Mouse (Mus musculus) midbrain, embryonic 12.5 days (tissue): ENCODE results near the gene Gtf3a. TPM values are rescaled to one million over a fixed set of nuclear protein-coding genes. Genes with fewer than 3 reads are reported as not detected.

Experiments used
- ATAC-seq: fragments of 200-750 bp; cut with Nextera tagmentation; 2 replicates; pipeline ENCODE4 v1.8.0; 2017; ENCODE audit warnings: low read depth, moderate TSS enrichment, moderate library complexity; ENCODE audit not compliant: low FRiP score
- H3K27ac ChIP-seq: fragments of 300-500 bp; sonication (generic); replicated peaks from 2 replicates; pipeline ENCODE4 v1.5.1; 2016; ENCODE audit warnings: mild to moderate bottlenecking
- H3K27me3 ChIP-seq: fragments of 300-500 bp; sonication (generic); 2 replicates; pipeline ENCODE4 v1.6.1; 2016; ENCODE audit warnings: mild to moderate bottlenecking
- H3K36me3 ChIP-seq: fragments of 300-500 bp; sonication (generic); 2 replicates; pipeline ENCODE4 v1.6.1; 2016
- H3K4me1 ChIP-seq: fragments of 300-500 bp; sonication (generic); 2 replicates; pipeline ENCODE4 v1.6.1; 2016
- H3K4me2 ChIP-seq: fragments of 300-500 bp; sonication (generic); replicated peaks from 2 replicates; pipeline ENCODE4 v1.6.1; 2016; ENCODE audit warnings: mild to moderate bottlenecking, moderate library complexity
- H3K4me3 ChIP-seq: fragments of 300-500 bp; sonication (generic); 2 replicates; pipeline ENCODE4 v1.5.1; 2016; ENCODE audit warnings: mild to moderate bottlenecking
- H3K9ac ChIP-seq: fragments of 300-500 bp; sonication (generic); replicated peaks from 2 replicates; pipeline ENCODE4 v1.6.1; 2016; ENCODE audit warnings: mild to moderate bottlenecking, moderate library complexity
- H3K9me3 ChIP-seq: fragments of 300-500 bp; sonication (generic); 2 replicates; pipeline ENCODE4 v1.6.1; 2016; ENCODE audit warnings: mild to moderate bottlenecking
- WGBS: fragments of 180-500 bp; shearing (Covaris S2); methylation state at CpG from one replicate; pipeline ENCODE4 v1.1.7; 2016; 5-methylcytosine and 5-hydroxymethylcytosine counted together
- polyA plus RNA-seq: library from polyadenylated mRNA; unstranded; fragments of >200 nt; fragmentation: Nextera tagmentation; extraction: Ambion mirVana; gene quantifications from 2 replicates; pipeline ENCODE4 v1.2.1, GENCODE M21; 2016

Gtf3a gene
- 90.9 and 99.8 TPM in 2 replicates for polyA plus RNA-seq

GRCm38 (mm10) chr5:146948508-146949088 lies at the start of gene Gtf3a:
Gtf3a (plus strand) TSS chr5:146948657.
- H3K36me3 ChIP-seq, result peaks cover 31% of the 10 kb centered on the region
- peaks cover 3% of the 10 kb centered on the region for H3K27me3 ChIP-seq
- peak within 1 kb of the TSS; percentile 88 for H3K9ac ChIP-seq
- peak within 1 kb of the TSS; percentile 93 for H3K4me2 ChIP-seq
- WGBS, result 1% methylated on average over 57 of the region's 62 CpGs
- H3K27ac ChIP-seq, result peak within 1 kb of the TSS; percentile 65
- peak; percentile 90 for ATAC-seq
- H3K4me1 ChIP-seq, result peaks cover 13% of the 10 kb centered on the region
- no peaks in the 10 kb centered on the region for H3K9me3 ChIP-seq
- peak within 1 kb of the TSS; percentile 89 for H3K4me3 ChIP-seq

GRCm38 (mm10) chr5:146900331-146900730 lies 48.1 kb upstream of the Gtf3a start:
- no peak overlapping the region for H3K27ac ChIP-seq
- no peaks in the 10 kb centered on the region for H3K36me3 ChIP-seq
- no peak for ATAC-seq
- H3K9ac ChIP-seq, result no peak overlapping the region
- H3K4me2 ChIP-seq, result no peak overlapping the region
- no peaks in the 10 kb centered on the region for H3K9me3 ChIP-seq
- no peaks in the 10 kb centered on the region for H3K4me1 ChIP-seq
- no peaks in the 10 kb centered on the region for H3K27me3 ChIP-seq
- 55% methylated on average over 7 of the region's 7 CpGs for WGBS
- no peak overlapping the region for H3K4me3 ChIP-seq

GRCm38 (mm10) chr5:146901501-146901900 lies 47.0 kb upstream of the Gtf3a start:
- no peak for ATAC-seq
- no peaks in the 10 kb centered on the region for H3K9me3 ChIP-seq
- no peak overlapping the region for H3K9ac ChIP-seq
- no peaks in the 10 kb centered on the region for H3K27me3 ChIP-seq
- no peaks in the 10 kb centered on the region for H3K4me1 ChIP-seq
- H3K27ac ChIP-seq, result no peak overlapping the region
- 77% methylated on average over 2 of the region's 2 CpGs for WGBS
- no peak overlapping the region for H3K4me3 ChIP-seq
- H3K36me3 ChIP-seq, result no peaks in the 10 kb centered on the region
- no peak overlapping the region for H3K4me2 ChIP-seq

- no peaks in the 10 kb centered on the region for H3K36me3 ChIP-seq
- H3K9ac ChIP-seq, result no peak overlapping the region
- no peak overlapping the region for H3K4me2 ChIP-seq
- 0 out of 2 replicates have a peak, but pooled peaks have one; percentile 59 for ATAC-seq
- no peaks in the 10 kb centered on the region for H3K4me1 ChIP-seq
- H3K27me3 ChIP-seq, result peaks cover 10% of the 10 kb centered on the region; the same call in 1 of the 2 replicates
- H3K9me3 ChIP-seq, result no peaks in the 10 kb centered on the region
- H3K4me3 ChIP-seq, result no peak overlapping the region
- 32% methylated on average over 8 of the region's 8 CpGs for WGBS
- H3K27ac ChIP-seq, result no peak overlapping the region
Observed at GRCm38 (mm10) chr5:146904404-146904803, 44.1 kb upstream of the Gtf3a start.

GRCm38 (mm10) chr5:146905486-146906172 lies 42.8 kb upstream of the Gtf3a start:
- peak; percentile 55 for ATAC-seq
- Histone ChIP-seq H3K9me3 (no peaks in the 10 kb centered on the region), H3K4me3 (0 out of 2 replicates have a peak overlapping the region, but pooled peaks have one; percentile 7), H3K27me3 (peaks cover 10% of the 10 kb centered on the region; the same call in 1 of the 2 replicates), H3K9ac (no peak overlapping the region), H3K4me1 (no peaks in the 10 kb centered on the region), H3K4me2 (peak overlapping the region; percentile 35), H3K27ac (no peak overlapping the region), H3K36me3 (no peaks in the 10 kb centered on the region)
- WGBS, result 26% methylated on average over 14 of the region's 14 CpGs

- H3K4me3 ChIP-seq, result no peak overlapping the region
- no peak overlapping the region for H3K4me2 ChIP-seq
- H3K9me3 ChIP-seq, result no peaks in the 10 kb centered on the region
- no peaks in the 10 kb centered on the region for H3K4me1 ChIP-seq
- no peak for ATAC-seq
- H3K9ac ChIP-seq, result no peak overlapping the region
- H3K27me3 ChIP-seq, result peaks cover 15% of the 10 kb centered on the region; the same call in 1 of the 2 replicates
- no peak overlapping the region for H3K27ac ChIP-seq
- WGBS, result 61% methylated on average over 5 of the region's 5 CpGs
- H3K36me3 ChIP-seq, result no peaks in the 10 kb centered on the region
Observed at GRCm38 (mm10) chr5:146907533-146907932, 40.9 kb upstream of the Gtf3a start.

- no peaks in the 10 kb centered on the region for H3K36me3 ChIP-seq
- no peak overlapping the region for H3K4me2 ChIP-seq
- WGBS, result 58% methylated on average over 11 of the region's 11 CpGs
- peaks cover 26% of the 10 kb centered on the region for H3K27me3 ChIP-seq
- no peaks in the 10 kb centered on the region for H3K4me1 ChIP-seq
- no peak overlapping the region for H3K9ac ChIP-seq
- no peaks in the 10 kb centered on the region for H3K9me3 ChIP-seq
- no peak for ATAC-seq
- H3K27ac ChIP-seq, result no peak overlapping the region
- H3K4me3 ChIP-seq, result no peak overlapping the region
Observed at GRCm38 (mm10) chr5:146908629-146909028, 39.8 kb upstream of the Gtf3a start.

GRCm38 (mm10) chr5:146912206-146912605 lies 36.3 kb upstream of the Gtf3a start:
- Histone ChIP-seq H3K4me2 (no peak overlapping the region), H3K9ac (no peak overlapping the region), H3K4me1 (no peaks in the 10 kb centered on the region), H3K27ac (no peak overlapping the region), H3K9me3 (no peaks in the 10 kb centered on the region), H3K36me3 (no peaks in the 10 kb centered on the region), H3K27me3 (peaks cover 42% of the 10 kb centered on the region), H3K4me3 (no peak overlapping the region)
- no peak for ATAC-seq
- WGBS, result 15% methylated on average over 9 of the region's 9 CpGs

- Histone ChIP-seq H3K4me1 (no peaks in the 10 kb centered on the region), H3K9ac (no peak overlapping the region), H3K27me3 (peaks cover 32% of the 10 kb centered on the region), H3K4me2 (no peak overlapping the region), H3K9me3 (no peaks in the 10 kb centered on the region), H3K36me3 (no peaks in the 10 kb centered on the region), H3K4me3 (no peak overlapping the region), H3K27ac (no peak overlapping the region)
- 85% methylated on average over 7 of the region's 7 CpGs for WGBS
- no peak for ATAC-seq
Observed at GRCm38 (mm10) chr5:146913355-146913754, 35.1 kb upstream of the Gtf3a start.

- Histone ChIP-seq H3K36me3 (no peaks in the 10 kb centered on the region), H3K9me3 (no peaks in the 10 kb centered on the region), H3K27ac (no peak overlapping the region), H3K9ac (no peak overlapping the region), H3K4me3 (no peak overlapping the region), H3K4me1 (no peaks in the 10 kb centered on the region), H3K27me3 (peaks cover 35% of the 10 kb centered on the region), H3K4me2 (no peak overlapping the region)
- WGBS, result 32% methylated on average over 9 of the region's 9 CpGs
- peak; percentile 60; the same call in 1 of the 2 replicates for ATAC-seq
Observed at GRCm38 (mm10) chr5:146914088-146914766, 34.2 kb upstream of the Gtf3a start.

- Histone ChIP-seq H3K9ac (no peak overlapping the region), H3K4me1 (peaks cover 14% of the 10 kb centered on the region; the same call in 1 of the 2 replicates), H3K36me3 (no peaks in the 10 kb centered on the region), H3K4me2 (no peak overlapping the region), H3K4me3 (no peak overlapping the region), H3K27me3 (peaks cover 42% of the 10 kb centered on the region), H3K9me3 (no peaks in the 10 kb centered on the region), H3K27ac (no peak overlapping the region)
- no peak for ATAC-seq
- WGBS, result 65% methylated on average over 8 of the region's 8 CpGs
Observed at GRCm38 (mm10) chr5:146916273-146916672, 32.2 kb upstream of the Gtf3a start.

GRCm38 (mm10) chr5:146916806-146917205 lies 31.7 kb upstream of the Gtf3a start:
- Histone ChIP-seq H3K27ac (no peak overlapping the region), H3K9ac (no peak overlapping the region), H3K4me3 (no peak overlapping the region), H3K36me3 (no peaks in the 10 kb centered on the region), H3K4me2 (no peak overlapping the region), H3K4me1 (peaks cover 15% of the 10 kb centered on the region; the same call in 1 of the 2 replicates), H3K9me3 (no peaks in the 10 kb centered on the region), H3K27me3 (peaks cover 42% of the 10 kb centered on the region)
- no peak for ATAC-seq
- 34% methylated on average over 6 of the region's 6 CpGs for WGBS
